Comparison of ENCODE assay signal across 9 mouse cellular contexts in the genomic region with DNA sequence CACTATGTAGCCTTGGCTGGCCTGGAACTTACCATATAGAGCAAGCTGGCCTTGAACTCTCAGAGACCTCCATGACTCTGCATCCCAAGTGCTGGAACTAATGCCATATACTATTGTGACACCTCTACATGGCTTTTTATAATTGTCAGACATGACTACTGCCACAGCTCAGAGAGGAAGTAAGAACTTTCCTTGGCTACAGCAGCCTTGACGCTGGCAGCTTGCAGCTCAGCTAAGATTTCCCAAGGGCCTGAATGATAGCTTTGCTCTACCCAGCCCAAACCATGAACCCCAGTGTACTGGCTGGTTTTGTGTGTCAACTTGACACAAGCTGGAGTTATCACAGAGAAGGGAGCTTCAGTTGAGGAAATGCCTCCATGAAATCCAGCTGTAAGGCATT.
"Had no signal": no experiment of that assay in that cellular context is flagged by ENCODE, and none has a peak within 500 bp of the region (broad histone marks: within the 10 kb centered on the region; RNA-seq: fewer than 3 reads in every experiment).

No protein-coding gene starts in this region.

- DNase-seq: right cerebral cortex, adult 18-20 months; right cerebral cortex, postnatal 25 days; thymus, postnatal 4 days had no signal

- H3K4me3 ChIP-seq: left cerebral cortex, adult 2 months; limb, embryonic 10.5 days; liver, embryonic 15.5 days; midbrain, embryonic 12.5 days had no signal

- ATAC-seq: midbrain, embryonic 16.5 days had no signal

- H3K27ac ChIP-seq: left cerebral cortex, adult 2 months; liver, embryonic 15.5 days; midbrain, embryonic 12.5 days; stomach, postnatal 0 days had no signal
